In the genomic region with DNA sequence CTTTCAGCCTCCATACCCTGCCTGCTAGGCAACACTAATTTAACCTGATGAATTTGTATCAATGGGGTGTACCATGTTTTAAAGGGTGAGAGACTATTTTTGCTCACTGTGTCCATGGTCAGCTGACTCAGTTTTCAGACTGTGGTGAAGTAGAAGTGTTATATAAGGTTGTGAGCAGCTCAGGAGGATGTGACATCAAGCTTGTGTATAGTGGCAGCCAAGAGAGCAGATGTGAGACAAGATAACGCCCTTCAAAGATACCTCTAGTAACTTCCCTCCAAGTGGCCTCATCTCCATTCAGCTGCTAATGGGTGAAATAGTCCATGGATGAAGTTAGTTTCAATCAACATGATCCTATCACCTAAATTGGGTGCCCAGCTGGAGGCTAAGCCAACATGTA, we compare ENCODE assay signal across 12 mouse cellular contexts. TPM values are rescaled to one million over a fixed set of nuclear protein-coding genes. Genes with fewer than 3 reads are reported as not detected.
A peak's percentile ranks its signal among the peaks of the same experiment; 100 is the strongest.
DNase-seq lines count a peak whose midpoint lies in the region; ATAC-seq and TF ChIP-seq lines count a peak whose summit lies in the region.
"Had no signal": no experiment of that assay in that cellular context is flagged by ENCODE, and none has a peak within 500 bp of the region (broad histone marks: within the 10 kb centered on the region; RNA-seq: fewer than 3 reads in every experiment).

No protein-coding gene starts in this region.

- DNase-seq in lung, embryonic 14.5 days: no peak
- DNase-seq in lung, postnatal 10 days: no peak
- peak; percentile 34 for DNase-seq in 416B (ENCODE audit: low read depth)
- no peak for DNase-seq in layer of hippocampus, adult 2 months (ENCODE audit: low spot score in 2 of 2)
- no peak for DNase-seq in heart, adult 18-20 months
- no peak for DNase-seq in hindbrain, embryonic 10.5 days (ENCODE audit: low spot score)

- no peak overlapping the region for H3K4me3 ChIP-seq in lung, embryonic 14.5 days (ENCODE audit: low read depth, low read length)
- H3K4me3 ChIP-seq in liver, embryonic 12.5 days: no peak overlapping the region
- H3K4me3 ChIP-seq in layer of hippocampus, adult 2 months: no peak overlapping the region
- no peak overlapping the region for H3K4me3 ChIP-seq in hindbrain, embryonic 10.5 days
- H3K4me3 ChIP-seq: embryonic facial prominence, embryonic 13.5 days had no signal

- 0 out of 2 replicates have a peak, but pooled peaks have one; percentile 28 for ATAC-seq in lung, embryonic 14.5 days (ENCODE audit: insufficient read depth)
- ATAC-seq in CD4-positive, CD25-positive, alpha-beta regulatory T cell, adult 4 months: peak; percentile 27
- peak; percentile 77 for ATAC-seq in liver, embryonic 12.5 days

- no peaks in the 10 kb centered on the region for H3K27me3 ChIP-seq in lung, embryonic 14.5 days (ENCODE audit: insufficient read depth, low read length)
- no peaks in the 10 kb centered on the region for H3K27me3 ChIP-seq in liver, embryonic 12.5 days (replicated peaks)
- no peaks in the 10 kb centered on the region for H3K27me3 ChIP-seq in hindbrain, embryonic 10.5 days (ENCODE audit: insufficient read depth, poor library complexity, severe bottlenecking)
- H3K27me3 ChIP-seq: CH12.LX; embryonic facial prominence, embryonic 13.5 days had no signal

- no peak for TF ChIP-seq CTCF in lung, embryonic 14.5 days (IDR thresholded peaks at IDR 0.05; ENCODE audit: low read depth)
- no peak for TF ChIP-seq CTCF in layer of hippocampus, adult 2 months (conservative IDR thresholded peaks at IDR 0.05)

- H3K27ac ChIP-seq in lung, embryonic 14.5 days (ENCODE audit: low read depth): no peak overlapping the region
- H3K27ac ChIP-seq in liver, embryonic 12.5 days: 0 out of 2 replicates have a peak overlapping the region, but pooled peaks have one; percentile 25
- no peak overlapping the region for H3K27ac ChIP-seq in layer of hippocampus, adult 2 months
- no peak overlapping the region for H3K27ac ChIP-seq in hindbrain, embryonic 10.5 days
- H3K27ac ChIP-seq: embryonic facial prominence, embryonic 13.5 days; stomach, postnatal 0 days had no signal

- no peak overlapping the region for H3K9ac ChIP-seq in lung, embryonic 14.5 days
- no peak overlapping the region for H3K9ac ChIP-seq in liver, embryonic 12.5 days
- H3K9ac ChIP-seq: embryonic facial prominence, embryonic 13.5 days; forebrain, postnatal 0 days had no signal

- H3K9me3 ChIP-seq in lung, embryonic 14.5 days (ENCODE audit: low read depth, low read length): no peaks in the 10 kb centered on the region
- no peaks in the 10 kb centered on the region for H3K9me3 ChIP-seq in liver, embryonic 12.5 days (replicated peaks)
- no peaks in the 10 kb centered on the region for H3K9me3 ChIP-seq in hindbrain, embryonic 10.5 days
- H3K9me3 ChIP-seq: embryonic facial prominence, embryonic 13.5 days had no signal

- H3K4me1 ChIP-seq in lung, embryonic 14.5 days (ENCODE audit: insufficient read depth): no peaks in the 10 kb centered on the region
- H3K4me1 ChIP-seq in liver, embryonic 12.5 days: peaks cover 9% of the 10 kb centered on the region
- no peaks in the 10 kb centered on the region for H3K4me1 ChIP-seq in hindbrain, embryonic 10.5 days (replicated peaks)
- H3K4me1 ChIP-seq: embryonic facial prominence, embryonic 13.5 days had no signal

- WGBS in lung, embryonic 14.5 days: 79% methylated on average over 1 of the region's 1 CpGs
- 49% methylated on average over 1 of the region's 1 CpGs for WGBS in liver, embryonic 12.5 days (ENCODE audit: insufficient replicate concordance)
- WGBS in hindbrain, embryonic 10.5 days: 83% methylated on average over 1 of the region's 1 CpGs

- peaks cover 49% of the 10 kb centered on the region for H3K36me3 ChIP-seq in lung, embryonic 14.5 days (ENCODE audit: insufficient read depth)
- peaks cover 53% of the 10 kb centered on the region for H3K36me3 ChIP-seq in liver, embryonic 12.5 days
- H3K36me3 ChIP-seq in hindbrain, embryonic 10.5 days: peaks cover 58% of the 10 kb centered on the region

- H3K4me2 ChIP-seq in lung, embryonic 14.5 days: no peak overlapping the region
- H3K4me2 ChIP-seq in liver, embryonic 12.5 days: no peak overlapping the region
- H3K4me2 ChIP-seq: embryonic facial prominence, embryonic 13.5 days had no signal

RNA-seq across cellular contexts. Expression of a gene that starts 29.5 kb away (rescaled TPM):
- 88.4 and 96.9 TPM in 2 replicates for polyA plus RNA-seq in lung, embryonic 14.5 days (2014; fragmentation: Nextera tagmentation; extraction: Ambion mirVana)
- polyA plus RNA-seq in CD4-positive, CD25-positive, alpha-beta regulatory T cell, adult 4 months (2017; shearing (Covaris generic)): 10 to 100 TPM; 46.8 to 56.1 TPM
- polyA plus RNA-seq in liver, embryonic 12.5 days (2016; fragmentation: Nextera tagmentation; extraction: Ambion mirVana): 62.8 and 66.6 TPM in 2 replicates
- 10 to 100 TPM; 41.1 to 44.8 TPM for total RNA-seq in layer of hippocampus, adult 2 months (2021)
- total RNA-seq in heart, adult 18-20 months (2021): 10 to 100 TPM; 17.3 to 17.7 TPM
- polyA plus RNA-seq in hindbrain, embryonic 10.5 days (2016; fragmentation: Nextera tagmentation; extraction: Ambion mirVana): 65.7 and 87.6 TPM in 2 replicates

Comparison
In these comparisons a context has a peak if more than half of its experiments do, and no peak if none do; other contexts are left out.
1. ATAC-seq: peak in every context shown above with its lines; median percentile 77 in liver, embryonic 12.5 days; 28 in lung, embryonic 14.5 days; 27 in CD4-positive, CD25-positive, alpha-beta regulatory T cell, adult 4 months.